Mouse (Mus musculus): ENCODE measurements around the gene Tnr.

The Tnr gene

GRCm38 (mm10) chr1:159872866-159873265 is 349.3 kb downstream of the Tnr start:
- DNase-seq (ENCODE audit: low read depth), result no peak

DNA sequence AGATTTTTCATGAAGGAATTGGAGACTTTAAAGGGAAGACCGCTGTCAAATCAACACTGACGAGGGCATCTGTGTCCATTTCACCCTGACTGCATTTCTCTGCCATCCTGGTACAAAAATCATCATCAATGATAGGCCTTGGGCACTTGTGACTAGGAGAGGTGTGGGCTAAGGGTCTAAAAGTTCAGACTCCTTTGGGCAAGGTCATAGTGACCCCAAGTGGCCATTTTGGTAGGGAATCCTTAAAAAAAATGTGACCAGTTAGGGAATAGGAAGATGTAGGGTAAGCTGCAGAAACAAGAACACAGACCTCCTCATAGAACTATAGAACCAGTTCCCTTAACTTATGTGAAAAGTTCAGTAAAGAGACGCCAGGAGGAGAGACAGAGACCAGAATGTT is 355.1 kb downstream of the Tnr start:
- no peak for DNase-seq (ENCODE audit: low read depth)

- DNase-seq (ENCODE audit: low read depth), result no peak
Observed at GRCm38 (mm10) chr1:159879866-159880265, 356.3 kb downstream of the Tnr start.

GRCm38 (mm10) chr1:159885476-159885875 is 361.9 kb downstream of the Tnr start:
- DNase-seq (ENCODE audit: low read depth), result no peak

- DNase-seq (ENCODE audit: low read depth), result no peak
Observed at GRCm38 (mm10) chr1:159888611-159889010, 365.0 kb downstream of the Tnr start.

- no peak for DNase-seq (ENCODE audit: low read depth)
Observed at GRCm38 (mm10) chr1:159889012-159889765, 365.6 kb downstream of the Tnr start.

- no peak for DNase-seq (ENCODE audit: low read depth)
Observed at GRCm38 (mm10) chr1:159890524-159890923, 367.0 kb downstream of the Tnr start.

DNA sequence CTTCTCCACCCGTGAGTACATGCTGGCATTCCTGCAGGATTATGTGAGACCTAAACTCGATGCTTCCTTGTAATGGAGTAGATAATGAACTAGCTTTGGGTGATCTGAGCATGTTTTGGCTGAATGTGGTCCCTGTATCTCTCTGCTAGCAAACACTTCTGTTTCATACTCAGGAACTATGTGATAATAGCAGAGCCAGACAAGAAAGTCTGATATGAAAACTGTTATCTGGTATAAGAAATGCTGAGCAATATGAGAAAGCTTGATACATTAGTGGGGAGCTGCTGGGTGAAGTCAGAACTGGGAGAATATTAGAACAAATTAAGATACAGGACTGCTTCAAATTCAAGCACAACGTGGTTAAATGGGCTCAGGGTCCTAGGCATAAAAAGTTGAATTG is 371.5 kb downstream of the Tnr start:
- no peak for DNase-seq (ENCODE audit: low read depth)

- no peak for DNase-seq (ENCODE audit: low read depth)
Observed at GRCm38 (mm10) chr1:159899991-159900390, 376.4 kb downstream of the Tnr start.

- DNase-seq (ENCODE audit: low read depth), result no peak
Observed at GRCm38 (mm10) chr1:159900639-159901038, 377.1 kb downstream of the Tnr start.

DNA sequence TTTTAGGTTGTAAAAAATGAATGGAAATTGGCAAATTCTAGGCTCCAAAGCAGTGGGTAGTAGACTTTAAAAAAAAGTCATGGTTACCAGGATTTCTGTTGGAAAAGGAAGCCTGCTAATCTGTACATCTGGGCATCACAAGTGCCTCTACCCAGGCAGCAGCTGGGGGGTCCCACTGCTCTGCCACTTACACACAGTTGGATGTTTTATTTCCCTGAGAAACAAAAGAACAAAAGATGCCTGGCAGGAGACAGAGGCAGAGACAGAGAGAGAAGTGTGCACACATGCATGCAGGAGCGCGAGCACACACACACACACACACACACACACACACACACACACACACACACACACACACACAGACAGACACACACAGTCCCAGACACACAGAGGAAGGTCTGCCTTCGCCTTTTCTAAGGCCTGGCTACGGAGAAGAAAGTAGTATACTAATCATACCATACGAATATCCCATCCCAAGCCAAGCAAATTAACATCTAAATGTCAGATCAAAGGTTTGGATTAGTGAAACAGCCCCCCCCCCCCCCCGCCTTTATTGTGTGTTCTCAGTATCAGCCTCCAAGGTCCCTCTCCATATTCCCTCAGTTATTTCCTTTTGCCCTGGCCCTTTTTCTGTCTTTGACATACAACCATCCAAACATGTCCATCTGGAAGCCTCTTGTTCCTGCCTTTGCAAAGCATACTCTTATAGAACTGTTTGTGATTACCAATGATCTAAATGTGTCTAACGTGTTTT is 378.0 kb downstream of the Tnr start:
- DNase-seq (ENCODE audit: low read depth), result no peak

DNA sequence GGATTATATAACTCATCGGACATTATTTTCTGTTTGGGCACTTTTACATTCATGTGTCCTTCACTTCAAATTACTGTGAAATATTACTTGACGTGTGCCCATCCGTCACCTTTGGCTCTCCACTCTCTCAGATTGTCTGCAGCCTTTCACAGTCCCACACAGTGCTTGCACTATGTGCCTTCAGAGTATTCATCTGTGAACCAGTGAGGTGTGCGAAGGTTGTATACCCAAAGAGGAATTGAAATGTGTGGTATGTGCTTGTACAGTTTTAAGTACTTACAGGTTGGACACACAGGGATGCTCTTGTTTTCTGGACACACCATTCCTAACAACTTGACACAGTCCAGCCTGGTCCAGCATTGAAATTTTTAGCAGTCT is 378.5 kb downstream of the Tnr start:
- no peak for DNase-seq (ENCODE audit: low read depth)

GRCm38 (mm10) chr1:159911006-159911405 is 387.4 kb downstream of the Tnr start:
- DNase-seq (ENCODE audit: low read depth), result peak; percentile 88

GRCm38 (mm10) chr1:159914726-159915125 is 391.2 kb downstream of the Tnr start:
- no peak for DNase-seq (ENCODE audit: low read depth)

DNA sequence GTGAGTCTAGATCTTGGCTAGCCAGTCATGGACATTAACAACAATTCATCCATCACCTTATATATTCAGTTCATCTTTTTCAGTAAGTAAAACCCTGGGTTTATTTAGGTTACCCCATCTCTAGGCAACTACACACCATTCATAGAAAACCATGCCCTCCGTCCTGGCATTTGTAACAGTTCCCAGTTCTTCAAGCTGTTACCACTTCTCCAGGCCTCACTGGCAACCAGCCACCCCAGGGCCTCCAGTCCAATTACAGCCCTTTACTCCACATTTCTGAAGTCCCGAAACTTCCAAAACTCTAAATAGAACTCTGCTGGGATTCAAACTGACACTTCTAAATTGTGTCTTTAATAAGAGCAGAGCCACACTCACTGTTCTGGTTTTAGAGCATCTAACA is 397.0 kb downstream of the Tnr start:
- DNase-seq (ENCODE audit: low read depth), result no peak

DNA sequence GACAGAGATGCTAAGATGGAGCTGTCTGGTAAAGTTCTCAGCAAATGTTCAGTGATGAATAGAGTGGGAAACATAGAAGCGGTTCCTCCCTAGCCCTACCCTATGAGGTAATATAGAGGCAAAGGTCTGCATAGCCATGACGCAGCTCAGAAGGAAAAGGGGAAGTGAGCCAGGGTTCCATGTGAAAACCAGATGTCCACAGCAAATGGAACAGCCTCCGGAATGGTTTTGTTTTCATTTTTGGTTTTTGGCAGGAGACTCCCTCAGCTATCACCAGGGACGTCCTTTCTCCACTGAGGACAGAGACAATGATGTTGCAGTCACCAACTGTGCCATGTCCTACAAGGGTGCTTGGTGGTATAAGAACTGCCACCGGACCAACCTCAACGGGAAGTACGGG is 399.4 kb downstream of the Tnr start:
- no peak for DNase-seq (ENCODE audit: low read depth)

GRCm38 (mm10) chr1:159924105-159924504 is 400.5 kb downstream of the Tnr start:
- DNase-seq (ENCODE audit: low read depth), result no peak

DNA sequence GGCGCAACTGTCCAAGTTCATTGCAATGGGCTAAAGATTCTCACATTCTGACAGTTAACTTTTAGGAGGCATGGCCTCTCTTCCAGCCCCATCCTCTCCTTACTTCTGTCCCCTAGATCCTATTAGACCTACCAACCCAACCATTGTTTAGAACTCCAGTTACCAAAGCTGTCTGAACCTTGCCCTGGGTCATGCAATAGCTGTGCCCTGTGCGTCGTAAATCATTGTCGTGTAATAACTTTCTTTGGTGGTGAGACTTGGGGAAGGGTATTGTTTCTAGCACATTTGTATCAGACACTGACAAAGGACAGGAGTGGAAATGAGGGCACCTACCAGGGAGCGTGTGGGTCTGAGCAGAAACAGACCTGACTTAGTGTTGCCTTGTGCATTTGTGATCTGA is 401.1 kb downstream of the Tnr start:
- no peak for DNase-seq (ENCODE audit: low read depth)

DNA sequence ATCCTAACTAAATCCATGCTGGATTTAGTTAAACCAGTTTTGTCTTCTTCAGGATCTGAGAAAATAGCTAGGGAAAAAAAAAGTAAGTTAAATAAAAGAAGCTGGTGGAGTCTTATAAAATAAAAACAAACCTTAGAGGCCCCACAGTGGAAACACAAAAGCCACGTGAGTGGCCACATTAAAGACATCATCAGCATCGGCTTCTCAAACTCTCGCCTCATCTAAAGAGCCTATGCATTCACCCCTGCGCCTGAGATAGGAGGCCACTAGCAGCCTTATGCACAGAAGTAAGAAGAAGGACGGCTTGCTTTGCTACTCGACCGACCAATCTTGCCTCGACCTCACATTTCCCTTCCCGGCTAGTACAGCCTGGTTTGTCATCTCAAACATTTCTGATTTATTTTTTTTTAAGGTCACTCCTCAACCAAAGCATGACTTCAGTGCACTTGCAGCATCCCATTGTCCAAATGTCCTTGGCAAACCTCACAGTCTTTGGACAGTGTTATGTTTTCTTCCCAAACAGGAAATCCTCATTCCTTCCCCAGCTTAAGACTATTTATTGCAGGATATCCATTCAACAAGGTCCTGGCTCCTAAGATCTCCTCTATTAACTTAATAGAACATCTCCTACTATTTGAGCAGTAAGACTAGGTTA is 405.2 kb downstream of the Tnr start:
- DNase-seq (ENCODE audit: low read depth), result peak; percentile 35

DNA sequence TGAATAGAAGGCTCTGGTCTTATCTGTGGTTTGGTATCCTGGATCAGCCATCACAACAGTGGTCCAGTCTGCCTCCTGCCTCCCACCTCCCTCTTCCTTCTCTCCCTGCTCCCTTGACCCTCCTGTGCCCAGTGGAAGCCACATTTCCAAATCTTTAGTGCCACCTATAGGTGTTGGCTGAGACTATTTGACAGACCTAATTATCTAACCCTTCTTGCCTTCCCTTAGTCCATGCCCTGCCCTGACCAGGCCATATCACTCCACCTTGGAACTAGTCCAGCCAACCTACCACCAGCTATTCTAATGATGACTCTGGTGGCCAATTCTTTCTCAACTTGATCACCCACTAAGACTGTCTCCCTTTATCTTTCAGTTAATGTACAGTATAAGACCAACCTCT is 408.5 kb downstream of the Tnr start:
- DNase-seq (ENCODE audit: low read depth), result no peak

DNA sequence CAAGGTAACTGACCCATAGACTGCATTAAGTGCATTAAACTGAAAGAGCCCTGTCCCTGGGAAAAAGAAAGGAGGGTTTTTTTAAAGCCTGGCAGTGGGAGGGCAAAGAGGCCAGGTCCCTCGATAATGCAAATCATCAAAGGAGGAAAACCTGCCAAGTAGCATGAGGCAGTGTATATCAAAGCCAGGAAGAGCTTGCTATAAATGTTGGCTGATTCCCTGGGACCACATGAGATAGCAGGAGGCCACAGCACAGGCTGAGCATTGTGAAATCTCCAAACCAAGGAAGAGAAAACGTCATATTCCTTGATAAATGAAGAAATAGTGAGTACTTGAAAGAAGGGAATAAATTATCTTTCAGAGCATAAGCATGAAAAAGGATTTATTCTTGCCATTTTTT is 409.0 kb downstream of the Tnr start:
- DNase-seq (ENCODE audit: low read depth), result no peak

DNA sequence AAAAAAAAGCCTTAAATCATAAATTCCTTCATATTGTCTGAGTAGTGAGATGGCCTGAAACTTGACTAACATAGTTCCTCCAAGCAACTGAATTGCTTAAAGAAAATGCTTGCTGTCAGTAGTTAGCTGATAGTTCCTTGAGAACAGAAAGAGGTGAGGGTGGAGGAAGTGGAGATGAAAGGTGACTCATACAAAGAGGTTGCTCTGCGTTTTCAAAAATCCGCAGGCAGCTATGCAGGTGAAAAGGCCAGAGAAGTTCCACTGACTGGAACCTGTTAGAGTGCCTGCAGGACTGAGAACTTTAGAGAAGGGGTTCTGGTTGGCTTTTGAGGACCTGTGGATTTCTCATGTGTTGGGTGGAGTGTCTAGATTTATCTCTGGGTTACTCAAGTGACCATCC is 414.9 kb downstream of the Tnr start:
- DNase-seq (ENCODE audit: low read depth), result peak; percentile 40

DNA sequence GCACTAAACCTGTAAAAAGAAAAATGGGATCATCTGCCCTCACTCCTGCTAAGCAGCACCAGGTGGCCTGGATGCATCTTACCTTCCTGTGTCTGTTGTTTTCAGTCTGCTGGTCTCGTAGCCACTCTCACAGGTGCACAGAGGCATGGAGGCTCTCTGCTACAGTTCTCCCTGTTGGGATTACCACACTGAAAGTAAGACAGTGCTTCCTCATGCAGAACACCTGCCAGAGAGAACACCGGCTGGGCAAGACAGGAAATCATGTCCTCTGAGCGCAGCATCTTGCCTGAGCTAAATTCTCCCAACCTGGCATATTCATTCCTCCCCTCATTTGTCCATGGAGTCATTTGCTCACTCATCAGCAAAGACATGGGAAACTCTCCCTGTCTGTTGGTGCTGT is 415.8 kb downstream of the Tnr start:
- DNase-seq (ENCODE audit: low read depth), result no peak

Data from induced T-regulatory cell, adult 2 months (primary cell).